Mouse (Mus musculus) forebrain, embryonic 11.5 days (tissue): Measurements from ENCODE around the gene A730061H03Rik. TPM values are rescaled to one million over a fixed set of nuclear protein-coding genes. Genes with fewer than 3 reads are reported as not detected.

Experiments used
- ATAC-seq: fragments of 200-750 bp; cut with Nextera tagmentation; replicated peaks from 2 replicates; pipeline ENCODE4 v1.8.0; 2017; ENCODE audit warnings: moderate TSS enrichment; ENCODE audit not compliant: low FRiP score
- DNase-seq: peaks from one replicate; pipeline ENCODE4 v3.0.0-alpha.2; 2017; ENCODE audit warnings: low spot score
- H3K27ac ChIP-seq: fragments of 300-500 bp; sonication (generic); 2 replicates; pipeline ENCODE4 v1.5.1; 2014; ENCODE audit warnings: low read depth, low read length
- H3K27me3 ChIP-seq: fragments of 300-500 bp; sonication (generic); 2 replicates; pipeline ENCODE4 v1.6.1; 2014; ENCODE audit warnings: mild to moderate bottlenecking, low read length, mixed read lengths; ENCODE audit not compliant: control insufficient read depth, insufficient read depth
- H3K36me3 ChIP-seq: fragments of 300-500 bp; sonication (generic); 2 replicates; pipeline ENCODE4 v1.6.1; 2014; ENCODE audit warnings: mild to moderate bottlenecking, low read length, moderate library complexity, mixed read lengths; ENCODE audit not compliant: control insufficient read depth, insufficient read depth
- H3K4me1 ChIP-seq: fragments of 300-500 bp; sonication (generic); replicated peaks from 2 replicates; pipeline ENCODE4 v1.6.1; 2014; ENCODE audit warnings: low read length, mixed read lengths; ENCODE audit not compliant: control insufficient read depth, insufficient read depth
- H3K4me2 ChIP-seq: fragments of 300-500 bp; sonication (generic); 2 replicates; pipeline ENCODE4 v1.6.1; 2014; ENCODE audit warnings: low read depth, mild to moderate bottlenecking, low read length, moderate library complexity, mixed read lengths; ENCODE audit not compliant: severe bottlenecking
- H3K4me3 ChIP-seq: fragments of 300-500 bp; sonication (generic); 2 replicates; pipeline ENCODE4 v1.5.1; 2014; ENCODE audit warnings: low read depth, low read length
- H3K9ac ChIP-seq: fragments of 300-500 bp; sonication (generic); 2 replicates; pipeline ENCODE4 v1.6.1; 2014; ENCODE audit warnings: low read length
- H3K9me3 ChIP-seq: fragments of 300-500 bp; sonication (generic); 2 replicates; pipeline ENCODE4 v1.6.1; 2016; ENCODE audit warnings: low read length, mixed read lengths; ENCODE audit not compliant: control insufficient read depth
- WGBS: fragments of 180-500 bp; shearing (Covaris S2); extraction: QIAGEN DNeasy Blood & Tissue Kit; methylation state at CpG from one replicate; pipeline ENCODE4 v1.1.7; 2014; 5-methylcytosine and 5-hydroxymethylcytosine counted together
- polyA plus RNA-seq: library from polyadenylated mRNA; unstranded; fragments of >200 nt; fragmentation: Nextera tagmentation; extraction: Ambion mirVana; gene quantifications from 2 replicates; pipeline ENCODE4 v1.2.1, GENCODE M21; 2014

The A730061H03Rik gene
- polyA plus RNA-seq, 1 experiment from 2014 or later: 0.71 TPM

DNA sequence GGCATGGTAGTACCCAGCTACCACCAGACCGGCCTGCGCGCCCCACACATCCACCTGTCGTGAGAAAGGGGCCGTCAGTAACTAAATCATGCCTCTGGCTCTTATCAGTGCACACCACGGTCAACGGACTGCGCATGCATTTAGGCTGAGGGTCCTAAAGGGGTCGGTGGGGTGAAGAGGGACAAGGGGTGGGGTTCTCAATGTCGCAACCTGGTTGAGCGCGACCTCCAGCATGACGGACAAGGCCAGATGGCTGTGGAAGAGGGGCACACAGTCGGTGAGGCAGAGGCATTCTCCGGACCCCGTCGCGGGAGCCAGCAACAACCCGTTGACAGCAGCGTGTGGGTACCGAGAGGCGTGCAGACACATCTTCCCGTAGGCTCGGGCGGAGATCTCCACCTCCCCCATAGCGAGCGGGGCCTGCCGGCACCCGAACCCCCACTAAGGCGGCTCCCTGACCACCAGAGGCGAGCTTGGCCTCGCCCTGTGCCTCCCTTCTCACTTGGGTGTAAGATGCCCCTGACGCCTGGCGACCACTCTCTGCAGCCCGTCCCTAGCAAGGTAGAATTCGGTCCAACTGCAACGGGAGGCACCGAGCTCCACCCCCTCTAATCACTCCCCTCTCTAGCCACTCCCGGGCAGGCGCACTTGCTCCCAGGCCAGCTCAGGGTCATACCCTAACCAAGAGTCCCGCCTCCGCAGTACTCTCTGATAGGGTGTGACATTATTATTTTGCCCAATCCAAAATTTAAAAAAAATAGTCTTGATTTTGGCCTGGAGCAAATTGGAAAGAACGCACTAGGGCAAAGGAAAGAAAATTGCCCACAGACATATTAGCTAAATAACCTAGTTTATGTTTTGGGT is 24.7 kb upstream of the A730061H03Rik start, which contains the start of gene Emc9:
Gene Emc9, minus strand, starts transcription at position 601 of the 864 bp plus-strand sequence.
- H3K4me2 ChIP-seq: peak within 1 kb of the TSS; percentile 75
- peak within 1 kb of the TSS; percentile 60 for H3K9ac ChIP-seq
- H3K27ac ChIP-seq: no peak within 1 kb of the TSS
- H3K4me1 ChIP-seq: peaks cover 4% of the 10 kb centered on the region; the same call in 1 of the 2 replicates
- DNase-seq (peak; percentile 62), ATAC-seq (peak; percentile 63; the same call in 1 of the 2 replicates)
- H3K36me3 ChIP-seq: no peaks in the 10 kb centered on the region; the same call in 1 of the 2 replicates
- H3K4me3 ChIP-seq: peak within 1 kb of the TSS; percentile 35
- no peaks in the 10 kb centered on the region; the same call in 1 of the 2 replicates for H3K27me3 ChIP-seq
- H3K9me3 ChIP-seq: no peaks in the 10 kb centered on the region
- 2% methylated on average over 43 of the region's 43 CpGs for WGBS

DNA sequence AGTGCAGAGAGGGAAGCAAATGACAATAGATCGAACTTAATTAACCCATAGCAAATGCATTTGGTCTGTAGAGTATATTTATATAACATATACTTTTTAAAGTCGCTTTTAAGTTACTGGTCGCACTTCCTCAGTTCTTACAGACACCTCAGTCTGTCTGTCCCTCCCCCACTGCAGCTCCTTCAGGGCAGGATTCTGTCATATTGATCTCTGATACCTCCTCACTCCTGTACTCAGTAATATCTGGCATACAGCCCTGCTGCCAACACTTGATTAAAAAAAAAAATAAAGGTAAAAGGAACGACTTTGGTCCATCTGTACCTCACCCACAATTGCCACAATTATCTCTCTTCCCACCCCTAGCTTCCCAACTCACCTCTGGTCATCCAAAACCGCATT is 24.1 kb upstream of the A730061H03Rik start:
- Histone ChIP-seq H3K27me3 (no peaks in the 10 kb centered on the region; the same call in 1 of the 2 replicates), H3K27ac (no peak overlapping the region), H3K9ac (peak overlapping the region; percentile 60), H3K36me3 (no peaks in the 10 kb centered on the region; the same call in 1 of the 2 replicates), H3K4me1 (peaks cover 2% of the 10 kb centered on the region; the same call in 1 of the 2 replicates), H3K4me3 (peak overlapping the region; percentile 35), H3K9me3 (no peaks in the 10 kb centered on the region), H3K4me2 (peak overlapping the region; percentile 75)
- ATAC-seq (0 out of 2 replicates have a peak, but pooled peaks have one; percentile 9), DNase-seq (no peak)
- WGBS: 37% methylated on average over 5 of the region's 5 CpGs

DNA sequence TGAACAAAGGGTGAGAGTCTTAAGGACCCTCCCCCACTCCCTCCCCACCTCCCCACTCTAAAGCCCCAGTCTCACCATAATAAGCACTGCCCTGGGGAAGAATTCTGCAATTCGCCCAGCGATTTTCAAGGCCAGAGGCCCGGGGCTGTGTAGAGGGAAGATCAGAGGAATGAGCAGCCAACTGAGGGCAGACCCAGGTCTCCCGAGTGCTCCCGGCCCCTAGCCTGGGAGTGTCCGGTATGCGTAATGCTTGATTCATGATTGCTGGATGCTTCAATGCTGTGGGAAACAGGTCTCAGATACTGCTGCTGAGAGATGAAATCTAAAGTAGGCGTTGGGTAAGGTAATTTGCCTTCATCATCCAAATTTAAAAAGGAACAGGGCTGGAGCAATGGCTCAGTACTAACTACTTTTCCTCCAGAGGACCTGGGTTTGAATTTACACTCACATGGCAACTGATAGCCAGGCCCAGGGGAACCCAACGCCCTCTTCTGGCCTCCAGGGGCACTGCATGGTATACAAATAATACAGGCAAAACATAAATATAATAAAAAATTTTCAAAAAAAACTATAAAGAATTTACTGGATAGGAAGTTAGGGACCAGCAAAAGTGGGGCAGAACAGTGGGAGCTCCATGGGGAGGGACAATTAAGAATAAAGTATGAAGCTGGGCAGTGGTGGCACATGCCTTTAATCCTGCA is 21.9 kb upstream of the A730061H03Rik start:
- no peaks in the 10 kb centered on the region; the same call in 1 of the 2 replicates for H3K27me3 ChIP-seq
- 70% methylated on average over 9 of the region's 9 CpGs for WGBS
- no peak for DNase-seq

DNA sequence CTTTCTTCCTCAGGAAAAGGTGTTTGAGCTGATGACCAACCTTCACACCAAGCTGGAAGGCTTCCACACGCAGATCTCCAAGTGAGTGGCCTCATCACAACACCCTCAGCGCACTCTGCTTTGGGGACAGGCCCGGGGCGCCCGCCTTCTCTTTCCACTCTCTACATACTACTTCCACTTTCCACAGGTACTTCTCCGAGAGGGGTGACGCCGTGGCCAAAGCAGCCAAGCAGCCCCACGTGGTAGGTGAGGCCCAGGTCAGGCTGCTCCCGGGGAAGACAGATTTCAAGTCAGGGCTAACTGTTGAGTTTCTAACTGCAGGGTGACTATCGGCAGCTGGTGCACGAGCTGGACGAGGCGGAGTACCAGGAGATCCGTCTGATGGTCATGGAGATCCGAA is 20.5 kb upstream of the A730061H03Rik start:
- WGBS: 96% methylated on average over 16 of the region's 16 CpGs
- Histone ChIP-seq H3K27ac (no peak overlapping the region), H3K4me3 (no peak overlapping the region), H3K9ac (no peak overlapping the region), H3K27me3 (no peaks in the 10 kb centered on the region; the same call in 1 of the 2 replicates), H3K4me2 (no peak overlapping the region), H3K4me1 (peaks cover 2% of the 10 kb centered on the region; the same call in 1 of the 2 replicates), H3K9me3 (no peaks in the 10 kb centered on the region), H3K36me3 (no peaks in the 10 kb centered on the region; the same call in 1 of the 2 replicates)
- ATAC-seq (no peak), DNase-seq (no peak)

More for the DNA sequence above, 21.9 kb upstream of the A730061H03Rik start:
- H3K4me2 ChIP-seq: no peak overlapping the region
- no peak overlapping the region for H3K9ac ChIP-seq
- no peaks in the 10 kb centered on the region for H3K9me3 ChIP-seq
- no peaks in the 10 kb centered on the region; the same call in 1 of the 2 replicates for H3K36me3 ChIP-seq
- no peak overlapping the region for H3K4me3 ChIP-seq
- H3K27ac ChIP-seq: no peak overlapping the region
- ATAC-seq: no peak
- peaks cover 2% of the 10 kb centered on the region; the same call in 1 of the 2 replicates for H3K4me1 ChIP-seq

DNA sequence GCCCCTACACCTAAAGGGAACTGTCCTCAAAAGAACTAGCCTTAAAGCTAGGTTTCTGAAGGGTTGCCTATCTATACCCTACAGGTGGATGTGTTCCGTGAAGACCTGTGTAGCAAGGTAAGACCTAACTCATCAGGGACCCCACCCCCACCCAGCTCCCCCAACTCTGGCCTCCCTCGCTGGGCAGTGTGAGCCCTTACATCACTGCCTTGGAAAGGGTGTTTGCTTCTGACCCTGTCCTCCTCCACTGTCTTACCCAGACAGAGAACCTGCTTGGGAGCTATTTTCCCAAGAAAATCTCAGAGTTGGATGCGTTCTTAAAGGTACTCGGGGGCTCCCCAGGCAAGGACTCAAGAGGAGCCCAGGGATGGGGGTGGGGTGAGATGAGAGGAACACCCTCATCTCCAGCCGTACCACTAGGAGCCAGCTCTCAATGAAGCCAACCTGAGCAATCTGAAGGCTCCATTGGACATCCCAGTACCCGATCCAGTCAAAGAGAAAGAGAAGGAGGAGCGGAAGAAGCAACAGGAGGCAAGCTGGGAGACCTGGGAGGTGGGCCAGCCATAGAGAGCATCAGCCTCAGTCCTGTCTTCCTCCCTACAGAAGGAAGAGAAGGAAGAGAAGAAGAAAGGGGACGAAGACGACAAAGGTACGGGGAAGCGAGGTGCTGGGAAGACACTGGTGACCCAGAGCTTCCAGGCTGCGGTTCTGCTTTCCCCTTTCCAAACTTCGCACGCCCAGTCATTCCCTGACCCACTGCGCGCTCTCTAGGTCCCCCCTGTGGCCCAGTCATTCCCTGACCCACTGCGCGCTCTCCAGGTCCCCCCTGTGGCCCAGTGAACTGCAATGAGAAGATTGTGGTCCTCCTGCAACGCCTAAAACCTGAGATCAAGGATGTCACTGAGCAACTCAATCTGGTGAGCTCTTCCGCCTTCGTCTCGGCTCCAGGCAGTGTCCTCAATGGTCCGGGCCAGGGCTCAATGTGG is 19.6 kb upstream of the A730061H03Rik start:
- ATAC-seq (no peak), DNase-seq (no peak)
- no peak overlapping the region for H3K4me2 ChIP-seq
- H3K27me3 ChIP-seq: no peaks in the 10 kb centered on the region; the same call in 1 of the 2 replicates
- H3K27ac ChIP-seq: no peak overlapping the region
- H3K9me3 ChIP-seq: no peaks in the 10 kb centered on the region
- WGBS: 82% methylated on average over 23 of the region's 23 CpGs
- no peaks in the 10 kb centered on the region; the same call in 1 of the 2 replicates for H3K36me3 ChIP-seq
- H3K4me1 ChIP-seq: peaks cover 2% of the 10 kb centered on the region; the same call in 1 of the 2 replicates
- H3K4me3 ChIP-seq: no peak overlapping the region
- H3K9ac ChIP-seq: no peak overlapping the region

DNA sequence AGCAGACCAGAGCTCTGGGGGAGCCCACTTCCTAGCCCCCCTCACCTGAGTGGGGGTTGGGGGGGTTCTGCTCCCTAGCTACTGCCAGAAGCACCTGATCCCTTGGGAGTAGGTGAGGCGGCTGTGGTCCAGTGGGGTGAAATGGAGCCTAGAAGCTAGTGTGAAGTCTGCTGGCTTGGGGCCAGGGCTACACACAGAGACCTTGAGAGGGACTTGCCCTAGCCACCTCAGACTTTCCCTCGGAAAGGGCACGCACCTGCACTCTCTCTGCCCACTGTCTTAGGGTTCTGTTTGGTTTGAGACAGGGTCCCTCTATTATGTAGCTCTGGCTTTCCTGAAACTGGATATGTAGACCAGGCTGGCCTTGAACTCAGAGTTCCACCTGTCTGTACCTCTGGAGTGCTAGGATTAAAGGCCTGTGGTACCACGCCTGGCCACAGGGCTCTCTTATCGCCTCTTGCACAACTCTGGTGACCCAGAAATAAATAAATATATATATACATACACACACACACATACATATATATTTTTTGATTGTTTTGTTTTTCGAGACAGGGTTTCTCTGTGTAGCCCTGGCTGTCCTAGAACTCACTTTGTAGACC is 18.6 kb upstream of the A730061H03Rik start:
- WGBS: 39% methylated on average over 6 of the region's 6 CpGs
- DNase-seq: no peak

DNA sequence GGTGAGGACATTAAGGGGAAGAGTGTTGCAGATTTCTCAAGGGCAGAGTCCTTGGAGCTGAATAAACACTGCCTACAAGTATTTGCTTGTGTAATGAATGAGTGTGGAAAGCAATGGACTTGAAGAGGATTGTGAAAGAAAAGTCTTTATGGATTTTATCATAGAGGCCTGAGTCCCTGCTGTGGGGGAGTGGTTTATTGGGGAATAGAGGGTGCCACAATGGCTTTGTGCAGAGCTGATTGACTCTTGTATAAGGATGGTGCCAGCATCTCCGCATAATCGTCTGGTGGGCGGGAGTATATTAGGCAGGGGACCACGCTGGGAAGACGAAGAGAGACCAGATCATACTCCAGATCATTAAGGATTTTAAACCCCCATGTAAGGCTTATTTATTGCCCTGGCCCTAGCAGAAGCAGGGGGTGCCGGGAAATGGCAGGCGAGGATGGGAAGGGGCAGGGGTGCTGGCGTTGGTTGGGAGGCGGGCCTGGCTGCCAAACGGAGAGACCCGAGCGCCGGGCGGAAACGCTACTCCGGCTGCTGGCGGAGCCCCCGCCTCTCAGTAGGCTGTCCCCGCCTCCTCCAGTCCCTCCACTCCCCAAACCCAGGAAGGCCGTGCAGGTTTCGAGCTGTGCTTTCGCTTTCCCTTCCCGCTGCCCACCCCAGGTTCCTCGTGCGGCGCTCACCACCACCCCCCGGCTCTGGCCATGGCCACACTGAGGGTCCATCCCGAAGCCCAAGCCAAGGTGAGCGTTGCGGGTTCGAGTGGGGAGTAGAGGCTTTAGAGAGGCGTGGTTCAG is 17.9 kb upstream of the A730061H03Rik start, which contains the start of gene Psme1:
Gene Psme1, plus strand, starts transcription at position 253 of the 797 bp plus-strand sequence.
- Histone ChIP-seq H3K27ac (peak within 1 kb of the TSS; percentile 51), H3K4me2 (peak within 1 kb of the TSS; percentile 85), H3K9me3 (no peaks in the 10 kb centered on the region), H3K4me3 (peak within 1 kb of the TSS; percentile 59), H3K4me1 (no peaks in the 10 kb centered on the region), H3K27me3 (no peaks in the 10 kb centered on the region), H3K36me3 (no peaks in the 10 kb centered on the region; the same call in 1 of the 2 replicates), H3K9ac (peak within 1 kb of the TSS; percentile 89)
- ATAC-seq (peak; percentile 89), DNase-seq (peak; percentile 88)
- WGBS: under 1% methylated on average over 30 of the region's 32 CpGs

More for the DNA sequence above, 18.6 kb upstream of the A730061H03Rik start:
- peak; percentile 14; the same call in 1 of the 2 replicates for ATAC-seq
- Histone ChIP-seq H3K4me1 (no peaks in the 10 kb centered on the region), H3K4me3 (peak overlapping the region; percentile 59), H3K36me3 (no peaks in the 10 kb centered on the region; the same call in 1 of the 2 replicates), H3K27me3 (no peaks in the 10 kb centered on the region), H3K27ac (peak overlapping the region; percentile 51; the same call in 1 of the 2 replicates), H3K9me3 (no peaks in the 10 kb centered on the region), H3K4me2 (peak overlapping the region; percentile 85), H3K9ac (peak overlapping the region; percentile 89)
